Mouse (Mus musculus) hindbrain, embryonic 16.5 days (tissue): ENCODE results near the gene Tmem25. TPM values are rescaled to one million over a fixed set of nuclear protein-coding genes. Genes with fewer than 3 reads are reported as not detected.
"Not testable (repeated sequence)": the region's sequence is repeated elsewhere in the genome, so short reads cannot be mapped to it uniquely, and the experiment has no call there.

Experiments
- ATAC-seq: fragments of 200-750 bp; cut with Nextera tagmentation; 2 replicates; pipeline ENCODE4 v1.8.0; 2017; ENCODE audit warnings: moderate TSS enrichment, moderate library complexity
- H3K27ac ChIP-seq: fragments of 300-500 bp; sonication (generic); 2 replicates; pipeline ENCODE4 v1.5.1; 2014; ENCODE audit warnings: low read depth, mild to moderate bottlenecking, control low read depth, low read length, moderate library complexity
- H3K27me3 ChIP-seq: fragments of 300-500 bp; sonication (generic); replicated peaks from 2 replicates; pipeline ENCODE4 v1.6.1; 2014; ENCODE audit warnings: low read length; ENCODE audit not compliant: control insufficient read depth, insufficient read depth
- H3K36me3 ChIP-seq: fragments of 300-500 bp; sonication (generic); 2 replicates; pipeline ENCODE4 v1.6.1; 2014; ENCODE audit warnings: mild to moderate bottlenecking, low read length, moderate library complexity, mixed read lengths; ENCODE audit not compliant: control insufficient read depth, insufficient read depth
- H3K4me1 ChIP-seq: fragments of 300-500 bp; sonication (generic); 2 replicates; pipeline ENCODE4 v1.6.1; 2014; ENCODE audit warnings: low read depth, low read length; ENCODE audit not compliant: control insufficient read depth, insufficient read depth
- H3K4me2 ChIP-seq: fragments of 300-500 bp; sonication (generic); 2 replicates; pipeline ENCODE4 v1.6.1; 2014; ENCODE audit warnings: mild to moderate bottlenecking, low read length, control low read depth, moderate library complexity
- H3K4me3 ChIP-seq: fragments of 300-500 bp; sonication (generic); 2 replicates; pipeline ENCODE4 v1.5.1; 2014; ENCODE audit warnings: mild to moderate bottlenecking, low read length, control low read depth, moderate library complexity
- H3K9ac ChIP-seq: fragments of 300-500 bp; sonication (generic); 2 replicates; pipeline ENCODE4 v1.6.1; 2014; ENCODE audit warnings: low read depth, mild to moderate bottlenecking, control low read depth, low read length, moderate library complexity
- H3K9me3 ChIP-seq: fragments of 300-500 bp; sonication (generic); 2 replicates; pipeline ENCODE4 v1.6.1; 2014; ENCODE audit warnings: mild to moderate bottlenecking, low read length, moderate library complexity; ENCODE audit not compliant: control insufficient read depth
- WGBS: fragments of 180-500 bp; shearing (Covaris S2); extraction: QIAGEN DNeasy Blood & Tissue Kit; methylation state at CpG from one replicate; pipeline ENCODE4 v1.1.7; 2014; 5-methylcytosine and 5-hydroxymethylcytosine counted together
- polyA plus RNA-seq: library from polyadenylated mRNA; unstranded; fragments of >200 nt; fragmentation: Nextera tagmentation; extraction: Ambion mirVana; gene quantifications from 2 replicates; pipeline ENCODE4 v1.2.1, GENCODE M21; 2015

The Tmem25 gene
- polyA plus RNA-seq, 1 experiment from 2014 or later: 24.8 TPM

- Histone ChIP-seq H3K4me1 (peaks cover 13% of the 10 kb centered on the region), H3K9ac (peak overlapping the region; percentile 74), H3K36me3 (no peaks in the 10 kb centered on the region; the same call in 1 of the 2 replicates), H3K27ac (no peak overlapping the region), H3K4me2 (peak overlapping the region; percentile 72), H3K4me3 (peak overlapping the region; percentile 59), H3K9me3 (no peaks in the 10 kb centered on the region), H3K27me3 (no peaks in the 10 kb centered on the region)
- 38% methylated on average over 9 of the region's 9 CpGs for WGBS
- no peak for ATAC-seq
Observed at GRCm38 (mm10) chr9:44799958-44800324, 834 bp upstream of the Tmem25 start.

- WGBS: 42% methylated on average over 7 of the region's 7 CpGs
- Histone ChIP-seq H3K9me3 (no peaks in the 10 kb centered on the region), H3K4me2 (peak overlapping the region; percentile 72), H3K27ac (no peak overlapping the region), H3K27me3 (no peaks in the 10 kb centered on the region), H3K4me3 (peak overlapping the region; percentile 59), H3K4me1 (peaks cover 13% of the 10 kb centered on the region), H3K36me3 (no peaks in the 10 kb centered on the region), H3K9ac (peak overlapping the region; percentile 74)
- ATAC-seq: no peak
Observed at GRCm38 (mm10) chr9:44798298-44798697, 809 bp downstream of the Tmem25 start.

DNA sequence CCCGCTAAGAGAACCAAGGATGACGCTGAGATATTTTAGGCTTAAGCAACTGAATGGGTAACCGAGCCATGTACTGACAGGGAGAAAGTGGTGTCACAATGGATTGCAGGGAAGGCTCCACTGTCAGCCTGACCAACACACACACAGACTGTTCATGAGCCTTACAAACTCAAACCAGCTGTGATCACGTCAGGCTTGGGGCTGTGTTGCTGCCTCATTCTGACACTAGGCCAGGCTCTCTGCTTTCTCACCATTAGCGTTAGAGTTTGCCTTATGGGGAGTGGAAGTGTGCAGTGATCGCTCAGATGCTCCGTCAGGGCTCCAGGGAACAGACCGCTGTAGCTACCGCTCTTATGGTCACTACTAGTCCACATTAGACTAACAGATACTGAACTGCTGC lies 6.3 kb downstream of the Tmem25 start:
- Histone ChIP-seq H3K27ac (no peak overlapping the region), H3K4me3 (no peak overlapping the region), H3K4me1 (no peaks in the 10 kb centered on the region), H3K9me3 (no peaks in the 10 kb centered on the region), H3K4me2 (no peak overlapping the region), H3K27me3 (no peaks in the 10 kb centered on the region), H3K36me3 (peaks cover 21% of the 10 kb centered on the region), H3K9ac (no peak overlapping the region)
- WGBS: 81% methylated on average over 9 of the region's 9 CpGs
- no peak for ATAC-seq

DNA sequence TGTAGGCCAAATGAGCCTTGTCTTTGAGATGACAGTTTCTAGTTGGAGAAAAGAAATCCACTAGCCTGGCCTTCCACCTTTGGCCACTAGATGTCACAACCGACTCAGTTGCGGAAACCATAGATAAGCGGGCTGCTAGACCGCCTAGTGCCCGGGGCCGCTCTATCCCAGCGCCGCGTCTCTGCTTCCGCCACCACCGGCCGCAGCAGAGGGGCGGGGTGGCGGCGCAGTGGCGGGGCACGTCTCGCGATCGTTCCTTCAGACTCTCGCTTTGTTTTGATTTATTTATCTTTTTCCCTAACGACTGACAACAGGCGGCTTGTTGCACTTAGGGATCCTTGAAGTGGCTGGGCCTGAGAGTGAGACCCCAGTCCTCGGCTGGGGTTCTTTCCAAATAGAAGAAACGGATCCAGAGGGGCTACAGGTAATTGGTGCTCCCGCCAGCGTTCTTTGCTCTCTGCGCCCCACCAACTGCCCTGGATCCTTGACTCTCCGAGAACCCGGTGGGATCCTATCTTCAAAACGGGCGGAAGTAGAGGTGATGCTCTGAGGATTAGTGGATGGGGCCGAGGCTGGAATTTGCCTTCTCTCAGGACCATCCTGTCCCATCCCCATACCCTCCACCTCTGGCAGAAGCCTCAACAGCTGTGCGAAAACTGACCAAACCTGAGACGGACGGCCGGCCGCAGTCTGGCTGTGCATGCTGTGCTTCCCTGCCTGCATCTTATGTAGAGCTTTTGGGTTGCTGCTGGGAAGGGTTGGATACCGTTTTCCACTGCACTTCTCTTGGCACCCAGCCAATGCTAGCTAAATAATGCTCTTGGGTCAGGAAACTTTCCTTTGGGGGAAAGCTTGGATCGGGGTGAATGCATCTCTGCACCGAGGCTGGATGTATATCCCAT lies 26.1 kb downstream of the Tmem25 start:
- Histone ChIP-seq H3K36me3 (no peaks in the 10 kb centered on the region; the same call in 1 of the 2 replicates), H3K4me1 (peaks cover 3% of the 10 kb centered on the region; the same call in 1 of the 2 replicates), H3K4me3 (peak overlapping the region; percentile 60), H3K9me3 (no peaks in the 10 kb centered on the region), H3K27ac (peak overlapping the region; percentile 80), H3K9ac (peak overlapping the region; percentile 69), H3K27me3 (no peaks in the 10 kb centered on the region), H3K4me2 (peak overlapping the region; percentile 57)
- WGBS: under 1% methylated on average over 41 of the region's 41 CpGs
- peak; percentile 99 for ATAC-seq

DNA sequence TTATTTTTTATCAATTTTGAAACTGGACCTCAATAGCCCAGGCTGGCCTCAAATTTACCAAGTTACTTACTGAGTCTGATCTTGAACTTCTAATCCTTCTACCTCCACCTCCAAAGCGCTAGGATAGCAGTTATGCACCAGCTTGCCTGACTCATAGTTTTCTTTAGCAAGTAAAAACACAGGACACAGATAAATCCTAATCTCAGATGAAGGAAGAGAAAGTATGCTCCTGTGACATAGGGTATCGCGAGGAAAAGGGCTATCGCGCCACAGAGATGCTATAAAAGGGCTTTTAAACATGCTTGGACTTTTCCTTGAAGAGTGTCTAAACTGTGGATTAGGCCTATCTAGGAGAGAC lies 26.7 kb downstream of the Tmem25 start:
- WGBS: 22% methylated on average over 5 of the region's 5 CpGs
- Histone ChIP-seq H3K9me3 (no peaks in the 10 kb centered on the region), H3K36me3 (no peaks in the 10 kb centered on the region; the same call in 1 of the 2 replicates), H3K27me3 (no peaks in the 10 kb centered on the region), H3K9ac (no peak overlapping the region), H3K4me2 (no peak overlapping the region), H3K4me1 (peaks cover 3% of the 10 kb centered on the region; the same call in 1 of the 2 replicates), H3K4me3 (no peak overlapping the region), H3K27ac (peak overlapping the region; percentile 41; the same call in 1 of the 2 replicates)
- no peak for ATAC-seq

GRCm38 (mm10) chr9:44771376-44771775 lies 27.7 kb downstream of the Tmem25 start:
- 96% methylated on average over 5 of the region's 5 CpGs for WGBS
- no peaks in the 10 kb centered on the region for H3K27me3 ChIP-seq
- ATAC-seq: no peak

GRCm38 (mm10) chr9:44768029-44768394 lies 31.1 kb downstream of the Tmem25 start:
- Histone ChIP-seq H3K4me2 (peak overlapping the region; percentile 43), H3K27ac (peak overlapping the region; percentile 96; the same call in 1 of the 2 replicates), H3K4me3 (peak overlapping the region; percentile 85), H3K4me1 (peaks cover 16% of the 10 kb centered on the region)
- not testable (repeated sequence) for H3K27me3 ChIP-seq, H3K36me3 ChIP-seq, H3K9ac ChIP-seq, H3K9me3 ChIP-seq, ATAC-seq
- WGBS: 46% methylated on average over 7 of the region's 9 CpGs

More at GRCm38 (mm10) chr9:44771376-44771775, 27.7 kb downstream of the Tmem25 start:
- H3K4me3 ChIP-seq: no peak overlapping the region
- H3K9ac ChIP-seq: no peak overlapping the region
- H3K36me3 ChIP-seq: no peaks in the 10 kb centered on the region; the same call in 1 of the 2 replicates
- H3K4me2 ChIP-seq: no peak overlapping the region
- H3K27ac ChIP-seq: no peak overlapping the region
- peaks cover 5% of the 10 kb centered on the region for H3K4me1 ChIP-seq
- no peaks in the 10 kb centered on the region for H3K9me3 ChIP-seq

DNA sequence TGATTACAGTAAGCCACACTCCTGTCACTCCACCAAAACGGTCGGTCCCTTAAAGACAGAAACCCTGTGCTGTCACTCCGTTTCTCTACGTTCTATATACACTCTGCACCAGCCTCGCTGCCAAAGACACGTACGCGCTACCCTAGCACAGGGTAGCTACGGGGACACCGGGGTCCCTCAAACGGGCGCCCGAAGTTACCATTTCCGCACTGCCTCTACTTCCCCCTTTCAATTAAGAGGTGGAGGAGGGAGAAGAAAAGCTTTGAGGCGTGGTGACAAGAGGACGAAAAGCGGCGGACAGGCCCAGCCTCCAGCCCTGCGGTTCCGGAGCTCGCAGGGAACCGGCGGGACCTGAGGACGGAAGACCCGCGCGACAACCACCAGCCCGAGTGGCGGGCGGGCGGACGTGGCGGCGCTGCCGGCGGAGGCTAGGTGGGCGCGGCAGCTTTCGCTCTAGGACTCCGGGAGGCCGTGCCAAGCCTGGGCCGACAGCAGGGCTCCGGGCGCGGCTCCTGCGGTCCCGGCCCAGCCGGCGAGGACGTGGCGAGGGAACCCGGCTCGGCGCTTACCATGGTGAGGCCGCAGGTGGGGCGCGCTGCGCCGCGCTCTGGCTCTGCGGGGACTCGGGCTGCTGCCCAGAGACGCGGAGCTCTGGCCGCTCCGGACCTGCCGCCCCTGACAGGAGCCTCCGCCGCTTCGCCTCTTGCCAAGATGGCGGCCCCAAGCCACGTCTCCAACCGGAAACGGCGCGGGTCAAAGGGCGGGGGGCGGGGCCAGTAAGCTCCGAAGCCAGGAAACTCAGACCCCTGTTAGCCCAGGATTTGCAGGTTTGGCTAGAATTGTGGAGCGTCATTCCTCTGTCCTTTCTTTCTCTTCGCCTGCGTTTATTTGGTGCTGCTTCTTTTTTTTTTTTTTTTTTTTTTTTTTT lies 31.7 kb downstream of the Tmem25 start, which contains the start of the genes Arcn1 and Ift46:
Gene Arcn1 (minus strand): TSS at position 745 of the 928 bp plus-strand sequence.
Gene Ift46 (plus strand): TSS at position 808 of the 928 bp plus-strand sequence.
- peak within 1 kb of the TSS; percentile 96 for H3K27ac ChIP-seq
- H3K4me3 ChIP-seq: peak within 1 kb of the TSS; percentile 85
- no peaks in the 10 kb centered on the region for H3K27me3 ChIP-seq
- H3K36me3 ChIP-seq: no peaks in the 10 kb centered on the region
- H3K4me1 ChIP-seq: peaks cover 16% of the 10 kb centered on the region
- peak within 1 kb of the TSS; percentile 92 for H3K9ac ChIP-seq
- peak within 1 kb of the TSS; percentile 77 for H3K4me2 ChIP-seq
- under 1% methylated on average over 59 of the region's 82 CpGs for WGBS
- ATAC-seq: peak; percentile 93
- no peaks in the 10 kb centered on the region for H3K9me3 ChIP-seq
